Mouse (Mus musculus) ovary, postnatal 14 days (tissue): ENCODE data around the gene Dnajc1.

Experiments
- DNase-seq: peaks from one replicate; pipeline ENCODE4 v3.0.0; 2022; ENCODE audit warnings: low spot score

The Dnajc1 gene

GRCm38 (mm10) chr2:18392331-18393021 is at the start of gene Dnajc1:
TSS of gene Dnajc1 (minus strand) at chr2:18392830.
- DNase-seq = peak; percentile 77

GRCm38 (mm10) chr2:18441871-18442270 is 49.2 kb upstream of the Dnajc1 start:
- DNase-seq = no peak

GRCm38 (mm10) chr2:18415242-18415641 is 22.6 kb upstream of the Dnajc1 start:
- no peak for DNase-seq

- no peak for DNase-seq
These were observed 11.0 kb upstream of the Dnajc1 start for GRCm38 (mm10) chr2:18403679-18404078.

- no peak for DNase-seq
These were observed 9.1 kb upstream of the Dnajc1 start for GRCm38 (mm10) chr2:18401771-18402170.

GRCm38 (mm10) chr2:18393022-18393519 is 441 bp upstream of the Dnajc1 start:
- no peak for DNase-seq

GRCm38 (mm10) chr2:18391861-18392260 is 769 bp downstream of the Dnajc1 start:
- DNase-seq = no peak

GRCm38 (mm10) chr2:18389631-18390030 is 3.0 kb downstream of the Dnajc1 start:
- DNase-seq = no peak

- no peak for DNase-seq
These were observed 11.0 kb downstream of the Dnajc1 start for GRCm38 (mm10) chr2:18381662-18382061.

- DNase-seq = no peak
These were observed 20.0 kb downstream of the Dnajc1 start for GRCm38 (mm10) chr2:18372400-18373182.

GRCm38 (mm10) chr2:18370794-18371498 is 21.7 kb downstream of the Dnajc1 start:
- no peak for DNase-seq

GRCm38 (mm10) chr2:18364402-18364801 is 28.2 kb downstream of the Dnajc1 start:
- DNase-seq = no peak

- DNase-seq = no peak
These were observed 37.3 kb downstream of the Dnajc1 start for GRCm38 (mm10) chr2:18355293-18355692.

- DNase-seq = no peak
These were observed 40.0 kb downstream of the Dnajc1 start for GRCm38 (mm10) chr2:18352620-18353019.

GRCm38 (mm10) chr2:18343464-18343863 is 49.2 kb downstream of the Dnajc1 start:
- no peak for DNase-seq

- DNase-seq = no peak
These were observed 74.0 kb downstream of the Dnajc1 start for GRCm38 (mm10) chr2:18318671-18319070.

GRCm38 (mm10) chr2:18317503-18318281 is 74.9 kb downstream of the Dnajc1 start:
- no peak for DNase-seq

- DNase-seq = no peak
These were observed 75.7 kb downstream of the Dnajc1 start for GRCm38 (mm10) chr2:18316909-18317308.

- no peak for DNase-seq
These were observed 82.1 kb downstream of the Dnajc1 start for GRCm38 (mm10) chr2:18310261-18311104.

GRCm38 (mm10) chr2:18307440-18308305 is 85.0 kb downstream of the Dnajc1 start:
- DNase-seq = no peak
